Mouse (Mus musculus) heart, embryonic 13.5 days (tissue): Measurements from ENCODE around the gene Sumo1. TPM values are rescaled to one million over a fixed set of nuclear protein-coding genes. Genes with fewer than 3 reads are reported as not detected.

Experiments used
- ATAC-seq: fragments of 200-750 bp; cut with Nextera tagmentation; 2 replicates; pipeline ENCODE4 v1.8.0; 2017; ENCODE audit warnings: moderate TSS enrichment; ENCODE audit not compliant: insufficient number of reproducible peaks, low FRiP score, low TSS enrichment; ENCODE audit errors: extremely low read depth
- H3K27ac ChIP-seq: fragments of 300-500 bp; sonication (generic); replicated peaks from 2 replicates; pipeline ENCODE4 v1.5.1; 2015; ENCODE audit warnings: moderate library complexity, mild to moderate bottlenecking, inconsistent platforms
- H3K27me3 ChIP-seq: fragments of 300-500 bp; sonication (generic); replicated peaks from 2 replicates; pipeline ENCODE4 v1.6.1; 2015; ENCODE audit warnings: mild to moderate bottlenecking, inconsistent platforms
- H3K36me3 ChIP-seq: fragments of 300-500 bp; sonication (generic); 2 replicates; pipeline ENCODE4 v1.6.1; 2015; ENCODE audit warnings: mild to moderate bottlenecking, inconsistent platforms
- H3K4me1 ChIP-seq: fragments of 300-500 bp; sonication (generic); 2 replicates; pipeline ENCODE4 v1.6.1; 2015; ENCODE audit warnings: inconsistent platforms
- H3K4me2 ChIP-seq: fragments of 300-500 bp; sonication (generic); 2 replicates; pipeline ENCODE4 v1.6.1; 2015; ENCODE audit warnings: inconsistent platforms, mild to moderate bottlenecking, moderate library complexity
- H3K4me3 ChIP-seq: fragments of 300-500 bp; sonication (generic); 2 replicates; pipeline ENCODE4 v1.5.1; 2015; ENCODE audit warnings: moderate library complexity, mild to moderate bottlenecking, inconsistent platforms
- H3K9ac ChIP-seq: fragments of 300-500 bp; sonication (generic); 2 replicates; pipeline ENCODE4 v1.6.1; 2015; ENCODE audit warnings: inconsistent platforms, mild to moderate bottlenecking, moderate library complexity
- H3K9me3 ChIP-seq: fragments of 300-500 bp; sonication (generic); 2 replicates; pipeline ENCODE4 v1.6.1; 2016; ENCODE audit warnings: inconsistent platforms
- WGBS: fragments of 180-500 bp; shearing (Covaris S2); methylation state at CpG from one replicate; pipeline ENCODE4 v1.1.7; 2015; ENCODE audit warnings: mixed read lengths; 5-methylcytosine and 5-hydroxymethylcytosine counted together
- polyA plus RNA-seq: library from polyadenylated mRNA; unstranded; fragments of >200 nt; fragmentation: Nextera tagmentation; extraction: Ambion mirVana; gene quantifications from 2 replicates; pipeline ENCODE4 v1.2.1, GENCODE M21; 2015

The Sumo1 gene
- polyA plus RNA-seq, 1 experiment from 2014 or later: 223 TPM

- ATAC-seq: no peak
- 63% methylated on average over 7 of the region's 7 CpGs for WGBS
- no peaks in the 10 kb centered on the region; the same call in 1 of the 2 replicates for H3K9me3 ChIP-seq
- H3K9ac ChIP-seq: no peak overlapping the region
- H3K36me3 ChIP-seq: no peaks in the 10 kb centered on the region
- H3K27me3 ChIP-seq: peaks cover 16% of the 10 kb centered on the region
- no peak overlapping the region for H3K27ac ChIP-seq
- H3K4me2 ChIP-seq: no peak overlapping the region
- H3K4me3 ChIP-seq: no peak overlapping the region
- peaks cover 4% of the 10 kb centered on the region; the same call in 1 of the 2 replicates for H3K4me1 ChIP-seq
Measured at GRCm38 (mm10) chr1:59549036-59549675, 121.5 kb downstream of the Sumo1 start.

- ATAC-seq: no peak
- no peak overlapping the region for H3K4me2 ChIP-seq
- no peak overlapping the region for H3K4me3 ChIP-seq
- no peaks in the 10 kb centered on the region for H3K36me3 ChIP-seq
- WGBS: 80% methylated on average over 5 of the region's 5 CpGs
- no peaks in the 10 kb centered on the region; the same call in 1 of the 2 replicates for H3K9me3 ChIP-seq
- H3K27ac ChIP-seq: no peak overlapping the region
- H3K27me3 ChIP-seq: peaks cover 16% of the 10 kb centered on the region
- peaks cover 4% of the 10 kb centered on the region; the same call in 1 of the 2 replicates for H3K4me1 ChIP-seq
- no peak overlapping the region for H3K9ac ChIP-seq
Measured at GRCm38 (mm10) chr1:59548486-59548885, 122.1 kb downstream of the Sumo1 start.

DNA sequence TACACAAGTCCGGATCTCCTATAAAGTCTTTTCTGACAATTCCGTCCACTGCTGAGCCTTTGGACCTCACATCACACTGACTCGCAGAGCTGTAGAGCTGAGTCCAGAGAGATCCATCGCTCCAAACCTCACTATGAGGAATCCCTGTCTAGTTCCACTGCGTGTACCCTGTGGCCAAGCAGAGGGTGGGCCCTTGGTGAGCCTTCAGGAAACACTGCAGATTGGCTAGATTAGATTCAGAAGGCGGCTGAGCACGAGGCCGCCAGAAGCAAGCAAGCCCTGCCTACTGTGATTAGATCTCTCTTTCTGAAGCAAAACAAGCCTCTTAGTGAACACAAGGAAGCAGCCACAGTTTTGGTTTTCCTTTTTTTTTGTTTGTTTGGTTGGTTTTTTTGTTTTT, 126.7 kb downstream of the Sumo1 start:
- 55% methylated on average over 8 of the region's 8 CpGs for WGBS

DNA sequence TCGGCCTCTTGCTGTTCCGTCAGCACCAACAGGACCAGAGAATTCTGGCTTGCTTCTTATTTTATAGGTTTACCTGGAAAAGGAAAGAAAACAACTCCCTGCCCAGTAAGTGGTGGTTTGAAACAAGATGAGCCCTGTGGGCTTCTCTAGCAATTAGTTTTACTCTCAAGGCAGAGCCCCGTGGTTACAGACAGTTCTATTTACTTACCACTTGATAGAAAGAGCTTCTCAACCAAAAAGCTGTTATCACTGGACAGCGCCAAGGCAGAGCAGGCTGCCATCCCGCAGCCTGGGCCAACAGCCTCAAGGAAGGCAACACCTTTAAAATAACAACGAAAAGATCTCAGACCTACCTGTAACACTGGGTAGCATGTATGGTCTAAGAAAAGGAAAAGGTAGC, 128.4 kb downstream of the Sumo1 start:
- H3K36me3 ChIP-seq: no peaks in the 10 kb centered on the region
- H3K9me3 ChIP-seq: no peaks in the 10 kb centered on the region
- no peak for ATAC-seq
- H3K27me3 ChIP-seq: peaks cover 10% of the 10 kb centered on the region; the same call in 1 of the 2 replicates
- no peaks in the 10 kb centered on the region for H3K4me1 ChIP-seq
- no peak overlapping the region for H3K9ac ChIP-seq
- no peak overlapping the region for H3K27ac ChIP-seq
- no peak overlapping the region for H3K4me2 ChIP-seq
- H3K4me3 ChIP-seq: no peak overlapping the region
- WGBS: 41% methylated on average over 6 of the region's 6 CpGs

More for the DNA sequence above, 126.7 kb downstream of the Sumo1 start:
- Histone ChIP-seq H3K9ac (no peak overlapping the region), H3K4me3 (no peak overlapping the region), H3K4me2 (no peak overlapping the region), H3K27ac (no peak overlapping the region), H3K36me3 (no peaks in the 10 kb centered on the region), H3K9me3 (no peaks in the 10 kb centered on the region), H3K4me1 (0 out of 2 replicates have a peak, but pooled peaks cover under 1% of the 10 kb centered on the region), H3K27me3 (peaks cover 10% of the 10 kb centered on the region; the same call in 1 of the 2 replicates)
- ATAC-seq: no peak

DNA sequence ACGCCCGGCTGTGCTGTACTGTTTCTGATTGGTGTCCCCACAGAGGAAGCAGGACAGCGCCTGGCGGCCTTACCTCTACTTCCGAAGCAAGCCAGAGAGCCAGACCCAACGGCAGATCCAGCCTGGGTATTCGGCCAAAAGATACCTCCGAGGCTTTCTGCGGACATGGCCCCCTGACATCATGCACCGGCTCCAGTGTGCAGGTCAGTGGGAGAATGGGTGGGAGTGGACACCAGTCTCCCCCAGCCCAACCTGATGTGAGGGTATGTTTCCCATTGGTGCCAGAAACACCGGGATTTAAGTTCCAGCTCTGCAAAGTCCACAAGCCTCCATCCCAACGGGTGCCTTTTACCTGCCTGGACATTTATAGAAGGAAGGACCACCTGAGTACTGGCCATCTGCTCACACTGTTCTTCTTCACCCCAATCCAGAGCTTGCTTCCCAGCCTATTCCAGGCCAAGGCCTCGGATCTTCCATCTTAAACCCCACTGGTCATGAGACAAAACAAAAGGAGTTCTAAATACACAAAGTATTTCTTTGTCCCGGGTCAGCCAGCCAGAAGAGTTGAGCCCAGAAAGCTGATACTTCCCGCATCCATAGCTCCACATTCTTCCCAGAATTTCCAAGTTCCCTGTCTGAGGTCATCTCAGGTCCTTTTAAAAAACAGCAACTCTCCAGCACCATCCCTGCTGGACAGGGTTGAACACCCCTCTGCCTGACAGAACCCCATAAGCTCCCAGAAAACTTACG, 129.2 kb downstream of the Sumo1 start:
- H3K4me1 ChIP-seq: no peaks in the 10 kb centered on the region
- H3K27me3 ChIP-seq: peaks cover 9% of the 10 kb centered on the region; the same call in 1 of the 2 replicates
- 84% methylated on average over 16 of the region's 16 CpGs for WGBS
- ATAC-seq: no peak
- H3K36me3 ChIP-seq: no peaks in the 10 kb centered on the region
- H3K27ac ChIP-seq: no peak overlapping the region
- no peak overlapping the region for H3K4me3 ChIP-seq
- H3K9ac ChIP-seq: no peak overlapping the region
- H3K9me3 ChIP-seq: no peaks in the 10 kb centered on the region
- no peak overlapping the region for H3K4me2 ChIP-seq

- no peak for ATAC-seq
- Histone ChIP-seq H3K4me3 (no peak overlapping the region), H3K27ac (no peak overlapping the region), H3K36me3 (no peaks in the 10 kb centered on the region), H3K9me3 (no peaks in the 10 kb centered on the region), H3K27me3 (peaks cover under 1% of the 10 kb centered on the region; the same call in 1 of the 2 replicates), H3K4me1 (no peaks in the 10 kb centered on the region), H3K9ac (no peak overlapping the region), H3K4me2 (no peak overlapping the region)
- 79% methylated on average over 19 of the region's 19 CpGs for WGBS
Measured at GRCm38 (mm10) chr1:59540537-59541148, 130.0 kb downstream of the Sumo1 start.

GRCm38 (mm10) chr1:59538381-59538780, 132.3 kb downstream of the Sumo1 start:
- Histone ChIP-seq H3K4me1 (no peaks in the 10 kb centered on the region), H3K4me2 (no peak overlapping the region), H3K36me3 (no peaks in the 10 kb centered on the region), H3K4me3 (no peak overlapping the region), H3K27ac (no peak overlapping the region), H3K27me3 (no peaks in the 10 kb centered on the region), H3K9me3 (no peaks in the 10 kb centered on the region), H3K9ac (no peak overlapping the region)
- WGBS: 79% methylated on average over 5 of the region's 5 CpGs
- ATAC-seq: no peak

Other genes with a start within 250 kb of the Sumo1 start
- gene Fzd7, start 188.4 kb downstream of the Sumo1 start, polyA plus RNA-seq: 3.0 and 3.5 TPM in 2 replicates
- 0.48 TPM in 1 of 2 replicates, not detected in the other for gene Gm973, start 154.6 kb downstream of the Sumo1 start, polyA plus RNA-seq
- gene Nop58, start 14.1 kb upstream of the Sumo1 start, polyA plus RNA-seq: 157 and 158 TPM in 2 replicates
- gene Bmpr2, start 92.6 kb upstream of the Sumo1 start, polyA plus RNA-seq: 6.1 TPM in 2 replicates
- gene Fam117b, start 242.2 kb upstream of the Sumo1 start, polyA plus RNA-seq: 3.4 and 3.8 TPM in 2 replicates